Mouse (Mus musculus) spleen, embryonic (tissue): ENCODE measurements around the gene Dnah1.

Source experiments
- CTCF ChIA-PET: fragments of 350-600 bp; sonication (Branson Sonifier 250); formaldehyde crosslinking; loops from one replicate; lab custom pipeline; 2022; lab: Charles Lee

Gene Dnah1

GRCm38 (mm10) chr14:31321181-31321580 is 2.5 kb downstream of the Dnah1 start:
- CTCF ChIA-PET = no interaction called here

GRCm38 (mm10) chr14:31319546-31319945 is 4.2 kb downstream of the Dnah1 start:
- CTCF ChIA-PET = interaction anchor here (0.6 to 1.0 kb wide), 2 partner anchors 9 to 10 kb away, joined by 3 to 18 read pairs; no protein-coding TSS in a partner anchor

GRCm38 (mm10) chr14:31317754-31318153 is 5.9 kb downstream of the Dnah1 start:
- CTCF ChIA-PET = no interaction called here

- CTCF ChIA-PET = no interaction called here
These were observed 7.1 kb downstream of the Dnah1 start for GRCm38 (mm10) chr14:31316613-31317012.

- CTCF ChIA-PET = no interaction called here
These were observed 10.5 kb downstream of the Dnah1 start for GRCm38 (mm10) chr14:31313192-31313591.

GRCm38 (mm10) chr14:31285728-31286127 is 38.0 kb downstream of the Dnah1 start:
- CTCF ChIA-PET = no interaction called here

- CTCF ChIA-PET = no interaction called here
These were observed 51.5 kb downstream of the Dnah1 start for GRCm38 (mm10) chr14:31272164-31272563.

GRCm38 (mm10) chr14:31271121-31271520 is 52.6 kb downstream of the Dnah1 start:
- CTCF ChIA-PET = no interaction called here

- CTCF ChIA-PET = no interaction called here
These were observed 54.1 kb downstream of the Dnah1 start for GRCm38 (mm10) chr14:31269456-31270100.

- CTCF ChIA-PET = no interaction called here
These were observed 55.2 kb downstream of the Dnah1 start for GRCm38 (mm10) chr14:31268301-31269001.

- CTCF ChIA-PET = interaction anchor here (0.9 kb wide), 1 partner anchor 10 kb away, joined by 4 read pairs; no protein-coding TSS in a partner anchor
These were observed 56.0 kb downstream of the Dnah1 start for GRCm38 (mm10) chr14:31267649-31268048.

- CTCF ChIA-PET = no interaction called here
These were observed 62.8 kb downstream of the Dnah1 start for GRCm38 (mm10) chr14:31260932-31261331.

GRCm38 (mm10) chr14:31260374-31260773 is 63.3 kb downstream of the Dnah1 start:
- CTCF ChIA-PET = no interaction called here

GRCm38 (mm10) chr14:31258476-31259050 is 65.1 kb downstream of the Dnah1 start:
- CTCF ChIA-PET = no interaction called here

GRCm38 (mm10) chr14:31252091-31252490 is 71.6 kb downstream of the Dnah1 start:
- CTCF ChIA-PET = interaction anchor here (0.6 kb wide), 1 partner anchor 229 kb away, joined by 5 read pairs; no protein-coding TSS in a partner anchor

- CTCF ChIA-PET = no interaction called here
These were observed 72.1 kb downstream of the Dnah1 start for GRCm38 (mm10) chr14:31251626-31252025.

GRCm38 (mm10) chr14:31251084-31251604 is 72.6 kb downstream of the Dnah1 start, which contains the start of the genes Phf7 and Bap1:
Gene Phf7 (minus strand): TSS chr14:31251317.
Gene Bap1 (plus strand): TSS chr14:31251450.
- CTCF ChIA-PET = interaction anchor here (0.5 kb wide), 1 partner anchor 77 kb away, joined by 5 read pairs; no protein-coding TSS in a partner anchor

GRCm38 (mm10) chr14:31250222-31251083 is 73.2 kb downstream of the Dnah1 start:
- CTCF ChIA-PET = interaction anchor here (0.5 kb wide), 1 partner anchor 78 kb away, joined by 5 read pairs; no protein-coding TSS in a partner anchor

GRCm38 (mm10) chr14:31248396-31248795 is 75.3 kb downstream of the Dnah1 start:
- CTCF ChIA-PET = no interaction called here

- CTCF ChIA-PET = no interaction called here
These were observed 77.8 kb downstream of the Dnah1 start for GRCm38 (mm10) chr14:31245946-31246345.

- CTCF ChIA-PET = no interaction called here
These were observed 78.9 kb downstream of the Dnah1 start for GRCm38 (mm10) chr14:31244777-31245176.
